In the genomic region with DNA sequence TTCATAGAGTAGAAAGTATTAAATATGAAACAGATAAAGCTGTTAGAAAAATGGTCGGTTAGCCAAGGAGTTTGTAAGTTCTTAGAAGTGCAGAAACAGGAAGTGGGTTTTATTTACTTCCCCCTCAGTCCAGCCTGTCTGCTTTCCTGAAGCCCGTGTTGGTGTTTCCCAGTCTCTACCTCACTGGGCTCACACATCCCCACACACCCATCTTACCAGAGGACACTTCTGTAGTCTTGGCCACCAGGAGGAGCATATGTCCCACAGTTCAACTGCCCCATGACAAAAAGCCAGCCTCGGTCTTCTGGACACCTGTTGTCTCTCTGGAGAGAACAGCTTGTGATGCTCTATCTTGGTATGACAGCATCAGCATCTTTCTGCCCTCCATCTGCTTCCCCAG, we compare ENCODE assay signal across 11 mouse cellular contexts. TPM values are rescaled to one million over a fixed set of nuclear protein-coding genes. Genes with fewer than 3 reads are reported as not detected.
DNase-seq lines count a peak whose midpoint lies in the region; ATAC-seq and TF ChIP-seq lines count a peak whose summit lies in the region.
"Had no signal": no experiment of that assay in that cellular context is flagged by ENCODE, and none has a peak within 500 bp of the region (broad histone marks: within the 10 kb centered on the region; RNA-seq: fewer than 3 reads in every experiment).

No protein-coding gene starts in this region.

- H3K4me1 ChIP-seq in hindbrain, embryonic 15.5 days (replicated peaks) = peaks cover 4% of the 10 kb centered on the region; the same call in 1 of the 2 replicates
- H3K4me1 ChIP-seq in hindbrain, embryonic 12.5 days = peaks cover 2% of the 10 kb centered on the region; the same call in 1 of the 2 replicates
- H3K4me1 ChIP-seq in MEL (ENCODE audit: control insufficient read depth in 1 of 2, insufficient read depth in 2 of 2, low read length in 2 of 2) = peaks cover 0 to 3% of the 10 kb centered on the region in 2 experiments; a peak in 3 of 4 replicates
- H3K4me1 ChIP-seq in kidney, embryonic 16.5 days (ENCODE audit: insufficient read depth, low read length) = no peaks in the 10 kb centered on the region

- no peak for TF ChIP-seq EP300 in MEL (IDR thresholded peaks at IDR 0.05; ENCODE audit: low read depth in 1 of 2, low read length in 2 of 2)

- DNase-seq in A20 (ENCODE audit: low read depth, low spot score) (peak; percentile 62), MEL (ENCODE audit: low read depth, low spot score) (peak; percentile 79)
- DNase-seq in embryo, embryonic 9.5 days (ENCODE audit: extremely low spot score) = no peak
- DNase-seq: kidney, postnatal 10 days; thymus, postnatal 4 days had no signal

- no peak overlapping the region for H3K9ac ChIP-seq in hindbrain, embryonic 15.5 days
- no peak overlapping the region for H3K9ac ChIP-seq in hindbrain, embryonic 12.5 days
- peak overlapping the region; percentile 10; the same call in 1 of the 2 replicates for H3K9ac ChIP-seq in MEL (ENCODE audit: control insufficient read depth, low read depth, low read length, poor library complexity, severe bottlenecking)
- H3K9ac ChIP-seq in kidney, embryonic 16.5 days (replicated peaks; ENCODE audit: low read length) = no peak overlapping the region
- H3K9ac ChIP-seq: neural tube, embryonic 12.5 days had no signal

- peak in 2 of 3 experiments; percentile 39 to 61; a peak in 3 of 6 replicates for TF ChIP-seq CTCF in MEL (IDR thresholded peaks at IDR 0.05 in 2 of 3, conservative IDR thresholded peaks at IDR 0.05 in 1 of 3; ENCODE audit: control insufficient read depth in 1 of 3, insufficient read depth in 1 of 3, low read depth in 2 of 3, low read length in 3 of 3, poor library complexity in 1 of 3, severe bottlenecking in 1 of 3)

- no peaks in the 10 kb centered on the region for H3K9me3 ChIP-seq in hindbrain, embryonic 15.5 days
- H3K9me3 ChIP-seq in hindbrain, embryonic 12.5 days (replicated peaks) = no peaks in the 10 kb centered on the region
- no peaks in the 10 kb centered on the region for H3K9me3 ChIP-seq in MEL (replicated peaks; ENCODE audit: insufficient read depth, low read length)
- H3K9me3 ChIP-seq in kidney, embryonic 16.5 days (ENCODE audit: low read length) = no peaks in the 10 kb centered on the region
- H3K9me3 ChIP-seq: neural tube, embryonic 12.5 days had no signal

- H3K79me2 ChIP-seq in MEL (ENCODE audit: control insufficient read depth, insufficient read depth, low read length, poor library complexity) = no peaks in the 10 kb centered on the region

- peak; percentile 51 for TF ChIP-seq RAD21 in MEL (IDR thresholded peaks at IDR 0.05; ENCODE audit: low read depth, low read length)

- no peak for TF ChIP-seq POLR2A in MEL (IDR thresholded peaks at IDR 0.05; ENCODE audit: control insufficient read depth in 1 of 2, insufficient read depth in 1 of 2, low read depth in 1 of 2, low read length in 2 of 2, poor library complexity in 1 of 2)

- no peaks in the 10 kb centered on the region for H3K36me3 ChIP-seq in hindbrain, embryonic 15.5 days
- no peaks in the 10 kb centered on the region for H3K36me3 ChIP-seq in hindbrain, embryonic 12.5 days
- H3K36me3 ChIP-seq in MEL (ENCODE audit: control insufficient read depth in 1 of 2, insufficient read depth in 2 of 2, low read length in 2 of 2) = peaks cover 0 to 3% of the 10 kb centered on the region in 2 experiments; a peak in 1 of 4 replicates
- no peaks in the 10 kb centered on the region for H3K36me3 ChIP-seq in kidney, embryonic 16.5 days (ENCODE audit: insufficient read depth, low read length)
- H3K36me3 ChIP-seq: neural tube, embryonic 12.5 days had no signal

- no peak overlapping the region for H3K4me2 ChIP-seq in hindbrain, embryonic 15.5 days
- no peak overlapping the region for H3K4me2 ChIP-seq in hindbrain, embryonic 12.5 days (replicated peaks)
- no peak overlapping the region for H3K4me2 ChIP-seq in kidney, embryonic 16.5 days (replicated peaks; ENCODE audit: low read depth, low read length)
- H3K4me2 ChIP-seq: heart, embryonic 11.5 days; neural tube, embryonic 12.5 days had no signal

- 33% methylated on average over 3 of the region's 3 CpGs for WGBS in hindbrain, embryonic 15.5 days
- 14% methylated on average over 3 of the region's 3 CpGs for WGBS in hindbrain, embryonic 12.5 days
- 20% methylated on average over 3 of the region's 3 CpGs for WGBS in kidney, embryonic 16.5 days

- H3K27me3 ChIP-seq in hindbrain, embryonic 15.5 days = no peaks in the 10 kb centered on the region
- H3K27me3 ChIP-seq in hindbrain, embryonic 12.5 days = peaks cover 20% of the 10 kb centered on the region
- 0 out of 4 replicates have a peak, but pooled peaks cover 0 to 2% of the 10 kb centered on the region in 2 experiments for H3K27me3 ChIP-seq in MEL (ENCODE audit: control insufficient read depth in 1 of 2, insufficient read depth in 2 of 2, low read length in 2 of 2)
- peaks cover 33% of the 10 kb centered on the region for H3K27me3 ChIP-seq in kidney, embryonic 16.5 days (ENCODE audit: insufficient read depth, low read length)

- H3K27ac ChIP-seq in hindbrain, embryonic 15.5 days (replicated peaks) = no peak overlapping the region
- no peak overlapping the region for H3K27ac ChIP-seq in hindbrain, embryonic 12.5 days
- H3K27ac ChIP-seq in MEL (ENCODE audit: control insufficient read depth, low read depth, low read length) = 0 out of 2 replicates have a peak overlapping the region, but pooled peaks have one; percentile 7
- no peak overlapping the region for H3K27ac ChIP-seq in kidney, embryonic 16.5 days (ENCODE audit: low read length)
- H3K27ac ChIP-seq: neural tube, embryonic 12.5 days had no signal

- peak; percentile 40 for ATAC-seq in hindbrain, embryonic 15.5 days (ENCODE audit: low FRiP score, low read depth)
- ATAC-seq in hindbrain, embryonic 12.5 days (ENCODE audit: low FRiP score) = no peak
- ATAC-seq in inflammation-experienced regulatory T-cells, adult 6 months = peak; percentile 35
- no peak for ATAC-seq in kidney, embryonic 16.5 days (ENCODE audit: low FRiP score, low TSS enrichment)

- H3K4me3 ChIP-seq in hindbrain, embryonic 15.5 days = no peak overlapping the region
- no peak overlapping the region for H3K4me3 ChIP-seq in hindbrain, embryonic 12.5 days
- H3K4me3 ChIP-seq in MEL (ENCODE audit: control insufficient read depth in 1 of 2, insufficient read depth in 1 of 2, low read depth in 2 of 2, low read length in 2 of 2) = peak overlapping the region; percentile 5 to 25; a peak in 2 of 4 replicates
- no peak overlapping the region for H3K4me3 ChIP-seq in kidney, embryonic 16.5 days (ENCODE audit: low read length)
- H3K4me3 ChIP-seq: neural tube, embryonic 12.5 days had no signal

TF ChIP-seq in MEL, 35 proteins besides CTCF, POLR2A, EP300 and RAD21:
- TF ChIP-seq TBP (IDR thresholded peaks at IDR 0.05; ENCODE audit: low read depth, low read length) (0 out of 2 replicates have a peak, but pooled peaks have one; percentile 26), SMC3 (IDR thresholded peaks at IDR 0.05; ENCODE audit: low read depth, low read length) (peak; percentile 73), SIN3A (IDR thresholded peaks at IDR 0.05; ENCODE audit: low read length) (peak; percentile 54), ZC3H11A (IDR thresholded peaks at IDR 0.05; ENCODE audit: low read depth, low read length) (peak; percentile 29; the same call in 1 of the 2 replicates), MAFK (IDR thresholded peaks at IDR 0.05; ENCODE audit: borderline replicate concordance, low read depth, low read length) (no peak)

RNA-seq across cellular contexts. Expression of gene Mef2d, which starts 49.0 kb away (rescaled TPM):
- 19.2 and 23.9 TPM in 2 replicates for polyA plus RNA-seq in hindbrain, embryonic 15.5 days (2015; fragmentation: Nextera tagmentation; extraction: Ambion mirVana)
- 17.7 and 20.7 TPM in 2 replicates for polyA plus RNA-seq in hindbrain, embryonic 12.5 days (2016; fragmentation: Nextera tagmentation; extraction: Ambion mirVana)
- total RNA-seq in MEL (2012; rRNA removed) = 16.2 and 16.9 TPM in 2 replicates
- polyA plus RNA-seq in MEL (2012; ENCODE audit: insufficient read depth in 1 of 2, insufficient read length in 2 of 2, low read depth in 1 of 2, low replicate concordance in 2 of 2, missing spikeins in 1 of 2) = 100 to 1,000 TPM in 1 of 2 experiments, 10 to 100 TPM in 1; 71.4 to 117 TPM
- 10 to 100 TPM; 16.6 to 32.0 (median 27.7) TPM for polyA plus RNA-seq in inflammation-experienced regulatory T-cells, adult 6 months (2017; shearing (Covaris generic))
- polyA plus RNA-seq in kidney, embryonic 16.5 days (2015; fragmentation: Nextera tagmentation; extraction: Ambion mirVana) = 16.9 and 20.2 TPM in 2 replicates

Comparison
In these comparisons a context has a peak if more than half of its experiments do, and no peak if none do; other contexts are left out.
1. ATAC-seq: peak in hindbrain, embryonic 15.5 days (single experiment) and inflammation-experienced regulatory T-cells, adult 6 months (single experiment); none in hindbrain, embryonic 12.5 days (single experiment) and kidney, embryonic 16.5 days (single experiment).
2. H3K4me3 ChIP-seq: peak in MEL (2 of 2); none in hindbrain, embryonic 15.5 days (single experiment), hindbrain, embryonic 12.5 days (single experiment) and kidney, embryonic 16.5 days (single experiment).